Mouse (Mus musculus) layer of hippocampus, adult 9-10 months (tissue): ENCODE data around the gene Tprgl.

Source experiments
- DNase-seq: peaks from one replicate; pipeline ENCODE4 v3.0.0; 2022; ENCODE audit warnings: low spot score

The Tprgl gene

GRCm38 (mm10) chr4:154160538-154161390 is at the start of gene Tprgl:
Tprgl (minus strand) TSS chr4:154160666.
- DNase-seq: peak; percentile 90

DNA sequence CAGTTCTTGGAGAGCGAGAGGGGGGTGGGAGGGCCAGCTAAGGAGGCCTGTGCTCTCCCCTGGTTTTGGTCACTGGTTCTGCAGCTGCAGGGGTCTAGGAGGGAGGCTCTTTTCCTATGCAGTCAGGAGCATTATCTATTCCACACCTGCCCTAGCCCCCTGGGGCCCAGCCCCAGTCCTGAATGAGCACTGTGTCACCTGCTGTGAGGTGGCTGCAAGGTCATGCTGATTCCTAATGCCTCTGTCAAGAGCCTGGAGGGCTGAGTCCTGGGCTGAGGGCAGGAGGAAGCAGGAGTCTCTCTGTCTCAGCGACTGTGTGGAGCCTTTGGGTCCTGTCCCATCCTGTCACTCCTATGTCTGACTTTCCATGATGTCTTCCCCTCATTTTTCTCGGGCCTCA is 49.4 kb upstream of the Tprgl start:
- DNase-seq: no peak

DNA sequence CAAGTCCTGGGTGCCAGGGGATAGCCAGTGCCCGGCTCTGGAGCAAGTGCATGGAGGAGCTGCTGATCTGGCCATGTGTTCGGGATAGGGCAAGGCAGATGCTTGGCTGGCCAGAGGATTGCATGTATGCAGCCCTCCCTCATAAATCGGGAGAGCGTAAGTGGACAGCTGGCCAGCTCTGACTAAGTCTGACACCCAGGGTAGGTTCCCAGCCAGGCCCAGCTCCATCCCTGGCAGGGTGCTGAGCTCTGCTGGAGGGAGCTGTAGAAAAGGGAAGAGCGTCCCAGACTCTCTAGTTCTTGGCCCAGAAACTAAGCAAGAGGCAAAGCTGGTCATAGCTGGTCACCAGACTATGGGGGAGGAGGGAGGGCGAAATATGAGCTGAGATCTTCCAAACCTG is 48.6 kb upstream of the Tprgl start:
- no peak for DNase-seq

DNA sequence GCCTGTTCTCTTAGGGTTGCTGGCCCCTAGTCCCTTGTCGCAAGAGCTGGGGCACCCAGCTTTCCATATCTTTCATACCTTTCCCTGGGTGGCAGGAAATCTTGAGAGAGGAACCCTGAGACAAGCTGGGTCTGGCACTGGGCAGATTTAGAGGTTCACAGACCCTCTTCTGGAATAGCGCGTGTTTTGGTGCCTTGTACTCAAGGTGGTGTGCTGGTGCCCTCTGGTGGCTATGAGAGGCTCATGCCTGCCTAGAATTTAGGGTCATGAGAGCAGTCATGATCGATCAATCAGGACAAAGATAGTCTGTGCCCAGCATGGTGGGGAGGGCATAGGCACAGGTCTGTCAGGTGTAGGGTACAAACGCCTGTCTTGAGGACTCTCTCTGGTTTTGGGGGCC is 46.8 kb upstream of the Tprgl start:
- peak; percentile 21 for DNase-seq

- no peak for DNase-seq
These were observed 44.9 kb upstream of the Tprgl start for GRCm38 (mm10) chr4:154205392-154205791.

DNA sequence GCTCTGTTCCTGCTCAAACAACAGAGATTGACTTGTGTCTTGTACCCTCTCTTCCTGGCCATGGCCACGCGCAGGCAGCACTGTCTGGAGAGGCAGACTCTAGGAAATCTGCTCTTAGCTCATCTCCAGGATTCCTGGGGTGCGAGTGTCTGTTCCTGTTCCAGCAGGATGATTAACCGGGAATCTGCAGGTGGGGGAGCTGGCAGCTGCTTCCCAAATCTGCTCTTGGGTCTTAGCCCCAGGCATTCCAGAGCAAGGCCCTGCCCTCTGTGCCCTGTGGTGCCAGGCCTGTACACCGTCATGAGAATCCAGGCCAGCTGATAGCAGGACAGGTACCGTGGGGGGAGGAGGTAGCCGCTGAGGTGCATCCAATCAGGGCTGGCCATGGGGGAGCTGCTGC is 44.1 kb upstream of the Tprgl start:
- DNase-seq: no peak

DNA sequence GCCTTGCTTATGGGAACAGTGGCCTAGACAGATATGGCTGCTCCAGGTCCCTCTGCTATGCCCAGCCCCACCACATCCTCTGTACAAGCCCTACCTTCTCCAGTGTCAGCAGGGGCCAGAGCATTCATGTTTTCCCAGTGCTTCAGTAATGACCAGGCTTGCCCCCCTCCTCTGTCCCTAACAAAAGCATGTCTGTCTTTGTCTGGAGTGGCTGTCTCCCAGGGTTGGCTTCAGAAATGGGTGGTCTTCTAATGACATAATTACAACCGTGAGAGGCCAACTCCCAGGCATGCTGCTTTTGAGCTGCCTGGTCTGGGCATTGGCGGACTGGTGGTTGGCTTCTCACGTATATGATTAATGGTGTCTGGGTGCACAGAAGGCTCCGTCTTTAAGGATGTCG is 41.0 kb upstream of the Tprgl start:
- no peak for DNase-seq

DNA sequence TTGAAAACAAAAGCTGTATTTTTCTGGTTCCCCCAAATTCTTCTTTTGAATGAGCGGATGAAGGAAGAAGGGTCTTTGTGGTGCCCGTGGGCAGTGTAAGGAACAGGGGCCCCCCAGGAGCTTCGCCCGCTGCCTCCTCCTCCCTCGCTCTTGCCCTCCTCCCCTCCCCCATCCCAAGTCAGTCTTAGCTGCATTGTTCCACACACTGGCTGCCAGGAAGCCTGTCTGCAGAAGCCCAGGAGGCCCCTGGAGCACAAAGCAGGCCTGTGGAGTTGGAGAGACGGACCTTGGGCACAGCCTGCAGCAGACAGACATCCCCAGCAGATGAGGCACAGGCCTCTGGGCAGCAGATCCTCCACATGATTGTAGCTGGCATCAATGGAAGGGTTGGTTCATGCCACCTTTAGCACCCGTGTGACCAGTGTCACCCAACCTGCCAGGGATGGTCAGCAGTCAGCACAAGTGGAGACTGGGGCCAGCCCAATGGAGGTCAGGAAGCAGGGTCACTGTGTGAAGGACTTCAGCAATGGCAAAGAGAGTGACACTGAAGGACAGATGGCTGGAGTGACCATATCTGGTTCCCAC is 38.0 kb upstream of the Tprgl start:
- DNase-seq: no peak

GRCm38 (mm10) chr4:154197961-154198360 is 37.5 kb upstream of the Tprgl start:
- DNase-seq: no peak

- DNase-seq: no peak
These were observed 28.5 kb upstream of the Tprgl start for GRCm38 (mm10) chr4:154188948-154189347.

GRCm38 (mm10) chr4:154186002-154186537 is 25.6 kb upstream of the Tprgl start:
- no peak for DNase-seq

DNA sequence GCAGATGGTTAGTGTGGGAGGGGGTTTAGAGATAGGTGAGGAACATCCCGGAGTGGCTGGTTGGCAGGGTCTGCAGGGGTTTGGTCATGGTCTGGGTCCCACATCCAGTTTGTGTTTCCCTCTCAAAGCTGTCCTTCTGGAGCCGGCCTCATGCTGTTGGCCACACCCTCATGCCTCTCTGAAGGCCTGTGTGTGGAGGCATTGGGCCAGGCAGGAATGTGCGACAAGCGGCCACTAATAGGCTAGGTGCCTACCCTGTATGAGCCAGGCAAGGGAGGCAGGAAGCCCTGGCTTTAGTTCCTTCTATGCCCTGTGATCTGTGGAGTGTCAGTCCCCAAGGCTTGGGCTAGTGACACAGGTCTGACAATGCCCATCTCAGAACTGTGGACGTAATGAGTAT is 24.5 kb upstream of the Tprgl start:
- DNase-seq: no peak

- no peak for DNase-seq
These were observed 23.1 kb upstream of the Tprgl start for GRCm38 (mm10) chr4:154183566-154183965.

- DNase-seq: no peak
These were observed 20.5 kb upstream of the Tprgl start for GRCm38 (mm10) chr4:154181001-154181400.

DNA sequence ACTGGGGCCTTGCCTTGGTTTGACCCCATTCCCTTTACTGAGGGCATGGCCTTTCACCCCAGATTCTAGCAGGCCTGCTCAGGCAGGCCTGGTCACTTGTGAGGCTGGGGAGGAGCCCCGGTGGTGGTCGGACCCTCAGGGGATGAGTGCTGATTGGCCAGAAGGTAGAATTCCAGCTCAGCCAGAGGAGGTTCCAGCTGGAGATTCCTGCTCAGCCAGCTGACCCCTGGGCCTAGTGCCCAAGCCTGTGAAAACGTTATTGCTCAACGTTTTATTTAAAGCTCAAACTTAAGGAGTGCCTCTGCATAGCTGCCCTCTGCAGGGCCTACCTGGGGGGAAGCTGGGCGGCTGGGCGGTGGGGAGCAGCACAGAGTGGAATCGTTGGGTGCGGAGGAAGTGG is 16.8 kb upstream of the Tprgl start:
- no peak for DNase-seq

DNA sequence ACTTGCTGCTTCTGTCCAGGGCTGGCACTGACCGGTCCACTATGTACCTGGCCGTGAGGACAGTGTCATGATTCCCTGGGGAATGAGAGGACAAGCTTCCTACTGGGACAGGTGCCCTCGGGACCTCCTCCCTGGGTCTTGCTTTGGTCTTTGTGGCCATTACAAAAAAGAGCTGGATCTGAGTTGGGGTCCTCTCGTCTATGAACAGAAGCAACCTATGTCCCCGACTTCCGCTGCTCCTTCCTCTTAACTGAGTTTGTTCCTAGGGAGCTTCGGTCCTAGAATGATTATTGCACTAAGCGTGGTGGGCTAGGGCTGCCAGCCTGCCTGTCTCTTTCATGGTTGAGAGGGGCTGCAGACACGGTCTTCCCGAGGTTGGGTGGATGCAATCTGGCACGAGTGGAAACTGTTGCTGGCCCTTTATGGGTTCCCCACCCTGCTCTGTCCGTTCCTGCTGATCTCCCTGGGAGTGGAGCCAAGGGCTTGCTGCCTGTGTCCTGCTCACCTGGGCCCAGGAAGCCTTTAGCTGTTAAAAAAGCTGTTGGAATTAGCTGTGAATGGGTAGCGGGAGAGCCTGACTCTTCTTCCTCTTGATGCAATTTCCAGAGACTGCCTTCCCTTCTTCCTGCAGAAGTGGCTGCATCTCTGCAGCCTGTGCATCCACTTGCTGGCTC is 11.6 kb upstream of the Tprgl start:
- no peak for DNase-seq

- DNase-seq: no peak
These were observed 10.9 kb upstream of the Tprgl start for GRCm38 (mm10) chr4:154171151-154171930.

GRCm38 (mm10) chr4:154170506-154171150 is 10.2 kb upstream of the Tprgl start, which contains the start of gene Megf6:
Megf6 (plus strand) TSS chr4:154170730.
- no peak for DNase-seq

- no peak for DNase-seq
These were observed 9.6 kb upstream of the Tprgl start for GRCm38 (mm10) chr4:154170021-154170420.

DNA sequence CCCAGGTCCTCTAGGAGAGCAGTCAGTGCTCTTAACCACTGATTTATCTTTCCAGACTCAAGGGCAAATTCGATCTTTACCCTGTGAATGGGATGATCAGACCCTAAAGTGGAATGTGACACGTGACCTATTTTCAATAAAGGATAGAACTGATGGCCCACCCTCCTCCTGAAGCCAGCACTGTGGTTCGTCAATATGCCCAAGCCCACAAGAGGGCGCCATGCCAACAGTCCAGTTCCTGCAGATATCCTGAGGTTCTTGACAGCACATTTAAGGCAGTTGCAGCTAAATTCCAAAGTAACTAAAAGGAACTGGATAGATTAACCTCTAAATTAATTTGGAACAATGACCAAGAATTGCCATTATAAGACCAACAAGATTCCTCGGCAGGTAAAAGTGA is 6.6 kb upstream of the Tprgl start:
- DNase-seq: no peak

DNA sequence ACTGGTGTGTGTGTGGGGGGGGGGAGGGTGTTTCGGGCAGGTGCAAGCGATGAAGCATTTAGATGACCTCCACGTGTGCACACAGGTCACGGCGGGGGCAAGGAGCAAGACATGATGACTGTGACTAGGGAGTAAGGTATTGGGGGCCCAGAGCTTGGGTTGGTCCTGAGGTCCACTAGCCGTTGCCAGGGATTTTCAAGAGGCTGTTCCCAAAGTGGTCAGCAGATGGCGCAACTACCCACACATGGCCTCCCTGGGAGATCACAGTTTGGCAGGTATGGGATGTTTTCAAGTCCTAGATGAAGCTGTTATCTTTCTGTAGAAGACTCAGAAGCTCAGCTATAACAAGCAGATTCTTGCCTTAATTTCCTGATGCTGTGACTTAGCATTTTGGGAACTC is 2.8 kb upstream of the Tprgl start:
- DNase-seq: no peak
